Mouse (Mus musculus): ENCODE measurements at regions not wholly inside any gene's neighbourhood (a gene's known extent, or its start where the extent isn't known, plus 50 kb on each side); places are given as distances from the start of the nearest gene placed in this dataset.
"Not testable (repeated sequence)": the region's sequence is repeated elsewhere in the genome, so short reads cannot be mapped to it uniquely, and the experiment has no call there.

- no peak for DNase-seq
Observed at GRCm38 (mm10) chr12:8070788-8071187, 93.3 kb downstream of the Apob start.

DNA sequence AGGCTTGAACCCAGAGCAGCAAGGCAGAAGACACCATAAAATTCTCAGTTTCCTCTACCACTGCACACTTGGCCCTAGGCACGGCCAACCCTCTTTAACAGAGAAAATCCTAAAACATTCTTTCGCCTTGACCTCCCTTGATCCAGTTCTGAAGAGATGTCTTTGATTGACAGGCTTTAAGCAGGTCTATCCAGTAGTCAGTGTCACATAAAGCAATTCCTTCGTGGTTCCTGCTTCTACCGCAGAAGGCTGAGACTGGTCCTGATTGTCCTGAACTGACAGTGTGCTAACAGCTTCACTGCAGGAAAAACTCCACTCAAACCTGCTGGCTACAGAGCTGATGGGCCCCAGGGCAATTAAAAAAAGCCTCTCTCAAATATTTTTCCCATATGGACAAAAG lies 93.8 kb downstream of the Apob start:
- DNase-seq = no peak

DNA sequence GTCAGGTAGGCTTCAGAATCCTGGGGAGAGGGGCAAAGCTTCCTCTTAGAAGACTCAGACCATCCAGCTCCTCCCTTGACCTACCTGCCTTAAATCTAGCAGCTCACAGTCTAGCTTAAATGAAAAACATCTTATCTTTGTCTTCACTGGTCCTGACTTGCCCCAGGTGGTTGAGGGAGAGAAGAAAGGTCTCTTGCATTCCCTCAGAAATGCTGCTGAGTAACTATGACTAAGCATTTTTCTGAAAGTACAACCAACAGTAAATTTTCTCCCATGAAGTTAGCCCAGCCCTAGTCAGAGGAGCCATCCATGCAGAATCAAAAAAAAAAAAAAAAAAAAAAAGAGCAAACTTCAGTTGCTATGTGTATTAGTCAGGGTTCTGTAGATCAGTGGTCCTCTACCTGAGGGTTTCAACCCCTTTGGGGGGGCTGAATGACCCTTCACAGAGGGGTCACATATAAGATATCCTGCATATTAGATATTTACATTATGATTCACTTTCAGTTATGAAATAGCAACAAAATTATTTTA lies 98.6 kb downstream of the Apob start:
- DNase-seq = no peak

- no peak for DNase-seq
Observed at GRCm38 (mm10) chr12:8077346-8077745, 99.9 kb downstream of the Apob start.

DNA sequence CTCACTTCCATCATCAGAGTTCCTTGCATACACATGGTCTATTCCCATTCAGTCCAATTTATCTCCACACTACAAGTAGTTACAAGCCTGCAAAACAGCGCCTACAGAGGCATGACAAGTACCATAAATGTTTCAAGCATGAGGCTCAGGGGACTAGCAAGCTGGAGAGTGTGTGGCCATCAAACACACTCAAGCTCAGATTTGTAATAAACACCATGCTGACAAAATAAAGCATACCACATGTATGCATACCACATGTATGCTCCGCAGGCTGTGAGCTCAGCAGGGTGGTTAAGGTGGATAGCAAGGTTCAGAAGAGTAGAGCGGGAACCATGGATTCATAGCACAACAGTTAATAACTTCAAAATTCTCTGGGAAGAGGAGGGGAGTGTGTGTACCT lies 100.6 kb downstream of the Apob start:
- no peak for DNase-seq

DNA sequence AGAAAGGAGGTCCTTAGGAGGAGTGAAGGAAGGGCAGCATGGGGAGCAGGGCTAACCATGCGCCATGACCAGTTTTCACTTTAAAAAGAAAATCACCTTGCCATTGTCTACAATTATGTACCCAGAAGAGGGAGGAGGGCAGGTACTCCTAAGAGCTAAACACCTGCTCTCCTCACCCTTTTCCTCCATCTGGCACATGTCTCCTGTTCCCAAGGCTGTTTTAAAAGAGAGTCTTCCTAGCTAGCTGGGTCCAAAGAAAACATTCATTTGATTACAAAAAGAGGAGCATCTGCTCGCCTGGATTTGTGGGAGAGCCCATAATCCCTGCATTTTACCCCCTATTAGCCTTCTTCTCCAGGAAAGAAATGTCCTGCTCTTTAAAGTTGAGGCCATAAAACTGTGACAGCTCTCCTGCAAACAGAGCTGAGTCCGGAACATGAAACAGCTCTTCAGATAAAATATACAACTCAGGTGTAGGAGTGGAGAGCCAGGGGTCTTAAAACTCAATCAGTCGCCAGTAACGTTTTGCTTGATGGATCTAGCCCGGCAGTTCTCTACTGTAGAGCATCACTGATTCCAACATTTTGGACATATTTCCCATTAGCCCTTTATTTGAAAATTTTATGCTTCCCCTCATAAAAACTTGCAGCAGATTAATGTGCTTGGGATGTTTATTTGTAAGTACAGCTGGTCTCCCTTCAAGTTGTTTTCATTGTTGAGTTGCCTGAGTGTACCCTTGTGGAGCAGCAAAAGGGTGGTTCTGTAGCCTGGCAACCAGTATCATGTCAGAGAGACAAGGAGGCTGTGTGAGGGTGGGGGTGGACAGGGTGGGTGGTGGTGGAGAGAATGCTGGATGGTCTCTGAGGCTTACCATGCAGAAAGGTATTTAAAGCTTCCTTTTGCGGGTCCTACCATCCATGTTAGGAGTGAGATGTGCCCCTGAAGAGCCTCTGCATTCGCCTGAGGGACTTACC lies 105.5 kb downstream of the Apob start:
- no peak for DNase-seq

DNA sequence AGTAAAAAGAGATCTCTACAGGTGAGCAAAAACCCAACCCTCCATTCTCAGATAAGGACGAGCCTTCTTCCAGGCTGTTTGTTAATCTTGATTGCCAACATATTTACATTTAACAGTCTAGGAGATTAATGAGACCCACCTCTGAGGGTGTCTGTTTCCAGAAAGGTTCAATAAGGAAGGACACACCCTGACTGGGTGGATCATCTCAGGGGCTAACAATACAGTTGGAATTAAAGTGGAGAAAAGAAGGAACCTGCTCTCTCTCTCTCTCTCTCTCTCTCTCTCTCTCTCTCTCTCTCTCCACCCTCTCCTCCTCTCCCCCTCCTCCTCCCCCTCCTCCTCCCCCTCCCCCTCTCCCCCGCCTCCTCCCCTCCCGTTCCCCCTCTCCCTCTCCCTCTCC lies 110.5 kb downstream of the Apob start:
- DNase-seq = no peak

- no peak for DNase-seq
Observed at GRCm38 (mm10) chr12:8089423-8090278, 112.2 kb downstream of the Apob start.

GRCm38 (mm10) chr12:8090279-8090626 lies 112.8 kb downstream of the Apob start:
- DNase-seq = no peak

GRCm38 (mm10) chr12:8093437-8093836 lies 114.5 kb upstream of the Ldah start:
- DNase-seq = no peak

DNA sequence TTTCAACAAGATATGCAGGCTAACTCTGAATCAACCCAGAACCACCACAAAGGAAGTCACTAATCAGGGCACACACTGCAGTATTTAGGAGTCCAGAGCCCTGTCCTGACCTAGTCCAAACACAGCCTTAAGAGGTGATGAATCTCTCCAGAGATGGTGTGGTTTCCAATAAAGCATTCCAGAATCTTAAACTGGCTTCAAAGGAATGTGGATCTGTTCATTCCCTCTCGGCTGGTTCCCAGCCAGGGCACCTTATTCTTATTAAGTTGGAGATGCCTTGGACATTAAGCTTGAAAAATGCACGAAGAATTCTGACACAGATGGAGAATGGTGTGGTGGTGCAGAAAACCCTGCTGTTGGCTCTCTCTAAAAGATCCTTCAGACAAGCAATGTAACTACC lies 112.0 kb upstream of the Ldah start:
- DNase-seq = no peak

DNA sequence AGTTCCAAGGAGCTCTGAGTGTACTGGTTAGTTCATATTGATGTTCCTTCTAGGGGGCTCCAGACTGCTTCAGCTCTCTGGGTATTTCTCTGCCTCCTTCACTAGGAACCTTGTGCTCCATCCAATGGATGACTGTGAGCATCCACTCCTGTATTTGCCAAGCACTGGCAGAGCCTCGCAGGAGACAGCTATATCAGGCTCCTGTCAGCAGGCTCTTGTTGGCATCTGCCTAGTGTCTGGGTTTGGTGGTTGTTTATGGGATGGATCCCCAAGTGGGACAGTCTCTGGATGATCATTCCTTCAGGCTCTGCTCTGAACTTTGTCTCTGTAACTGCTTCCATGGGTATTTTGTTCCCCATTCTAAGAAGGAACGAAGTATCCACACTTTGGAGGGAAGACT lies 109.5 kb upstream of the Ldah start:
- not testable (repeated sequence) for DNase-seq

DNA sequence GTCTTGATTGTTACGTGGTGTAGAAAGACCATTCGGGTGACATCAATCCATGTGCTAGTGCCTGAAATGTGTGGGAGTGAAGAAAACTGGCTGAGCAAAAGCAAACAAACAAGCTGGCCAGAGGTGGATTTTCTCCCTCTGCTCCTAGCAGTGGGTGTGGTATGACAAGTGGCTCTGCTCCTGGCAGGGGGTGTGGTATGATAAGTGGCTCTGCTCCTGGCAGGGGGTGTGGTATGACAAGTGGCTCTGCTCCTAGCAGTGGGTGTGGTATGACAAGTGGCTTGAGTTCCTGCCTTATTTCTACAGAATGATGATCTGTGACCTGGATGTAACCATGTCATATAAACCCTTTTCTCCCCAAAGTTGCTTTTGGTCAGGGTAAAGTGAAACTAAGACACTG lies 108.8 kb upstream of the Ldah start:
- no peak for DNase-seq

DNA sequence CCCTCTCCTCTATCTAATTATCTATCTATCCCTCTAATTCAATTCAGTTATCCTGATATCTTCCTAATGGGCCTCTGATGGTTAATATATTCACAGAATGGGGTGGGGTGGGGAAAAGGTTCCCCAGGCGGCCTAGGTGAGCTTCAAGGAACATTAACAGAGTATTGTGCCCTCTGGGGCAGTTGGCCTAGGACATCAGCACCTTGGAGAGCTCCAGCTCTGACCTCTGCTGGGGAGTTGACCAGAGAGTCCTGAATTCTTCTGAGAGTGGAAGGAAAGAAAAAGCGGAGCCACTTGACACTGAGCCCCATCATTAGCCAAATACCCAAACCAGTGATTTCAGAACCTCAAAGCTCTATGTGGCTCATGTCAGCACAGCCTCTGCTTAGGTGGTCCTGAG lies 108.1 kb upstream of the Ldah start:
- peak; percentile 48 for DNase-seq

- no peak for DNase-seq
Observed at GRCm38 (mm10) chr12:8101837-8102236, 106.1 kb upstream of the Ldah start.

GRCm38 (mm10) chr12:8103259-8103658 lies 104.6 kb upstream of the Ldah start:
- no peak for DNase-seq

DNA sequence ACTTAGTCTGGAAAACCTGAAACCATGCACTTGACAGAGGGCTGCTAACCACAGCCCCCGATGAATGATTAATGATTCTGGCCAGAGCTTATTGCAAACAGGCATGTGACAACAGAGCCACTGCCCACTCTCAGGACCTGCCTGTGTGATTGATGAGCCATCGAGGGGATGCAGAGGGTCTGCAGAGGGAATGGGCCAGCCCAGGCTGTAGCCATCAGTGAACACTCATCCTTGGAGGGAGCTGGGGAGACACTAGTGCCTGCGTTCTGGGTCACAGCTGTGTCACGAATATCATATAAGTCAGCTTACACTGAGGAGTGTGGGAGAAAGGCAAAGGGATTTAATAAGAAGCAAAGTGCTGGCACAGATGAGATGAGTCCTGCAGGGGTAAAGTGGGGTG lies 100.8 kb upstream of the Ldah start:
- no peak for DNase-seq

- DNase-seq = no peak
Observed at GRCm38 (mm10) chr12:8109203-8109770, 98.6 kb upstream of the Ldah start.

DNA sequence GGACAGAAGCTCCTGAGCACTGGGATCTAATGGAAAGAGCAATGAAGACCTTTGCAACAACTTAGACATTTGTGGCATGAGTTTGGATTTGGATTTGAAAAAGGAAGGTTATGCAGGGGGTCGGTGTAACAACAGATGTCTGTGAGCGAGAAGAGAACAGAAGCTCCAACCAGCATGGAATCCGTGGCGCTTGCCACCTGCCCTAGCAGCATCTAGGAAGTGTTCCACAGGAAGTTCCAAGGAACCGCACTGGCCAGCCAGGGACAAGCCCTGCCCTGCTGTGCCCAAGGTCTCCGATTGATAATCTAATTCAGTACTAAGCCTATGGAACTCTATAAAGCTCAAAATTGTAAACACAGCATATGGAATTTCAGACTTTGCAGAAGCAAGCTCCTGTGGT lies 98.0 kb upstream of the Ldah start:
- DNase-seq = no peak

DNA sequence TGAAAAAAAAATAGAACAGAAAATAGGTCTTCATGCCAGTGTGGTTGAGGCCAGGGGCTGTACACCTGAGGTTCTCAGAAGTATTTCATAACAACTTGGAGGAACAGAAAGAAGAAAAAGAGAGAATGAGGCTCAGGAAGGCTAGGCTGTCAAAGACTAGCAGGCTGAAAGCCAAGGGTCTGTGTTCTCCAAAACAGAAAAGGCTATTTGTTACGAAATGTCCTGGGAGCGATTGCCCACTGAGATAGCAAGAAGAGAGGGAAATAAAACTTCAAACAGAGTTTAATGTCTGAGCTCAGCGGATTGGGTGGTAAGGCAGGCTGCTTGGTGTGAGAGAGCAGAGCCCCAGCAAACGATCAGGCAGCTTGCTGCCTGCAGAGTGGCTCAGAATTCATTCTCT lies 97.6 kb upstream of the Ldah start:
- no peak for DNase-seq

- no peak for DNase-seq
Observed at GRCm38 (mm10) chr12:8111484-8111883, 96.4 kb upstream of the Ldah start.

GRCm38 (mm10) chr12:8155566-8155965 lies 52.3 kb upstream of the Ldah start:
- DNase-seq = no peak

Data from gastrocnemius, postnatal 10 days (tissue).